Mouse (Mus musculus) spleen, postnatal 36 days (tissue): Measurements from ENCODE around the gene Gpr37l1.

Experiments used
- DNase-seq, 2 experiments: peaks; one replicate each; pipeline ENCODE4 v3.0.0; 2022; ENCODE audit warnings: low spot score in 2 of 2, mixed read lengths in 1 of 2

The Gpr37l1 gene

DNA sequence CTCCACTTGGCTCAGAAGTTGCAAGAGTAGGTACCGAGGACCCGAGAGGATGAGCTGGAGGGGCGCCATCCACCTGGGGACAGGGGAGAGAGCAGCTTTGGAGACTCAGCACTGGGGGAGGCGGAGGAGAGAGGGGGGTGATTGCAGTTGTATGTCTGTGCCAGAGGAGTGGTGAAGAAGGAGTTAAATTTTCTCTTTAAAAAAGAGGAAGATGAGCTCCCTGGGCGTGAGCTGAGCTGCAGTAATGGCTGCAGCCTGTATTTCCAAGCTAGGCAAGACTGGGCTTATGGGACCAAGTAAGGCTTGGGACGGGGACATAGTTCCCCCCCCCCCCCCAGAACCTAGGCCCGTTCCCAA is 19.8 kb downstream of the Gpr37l1 start:
- no peak for DNase-seq

DNA sequence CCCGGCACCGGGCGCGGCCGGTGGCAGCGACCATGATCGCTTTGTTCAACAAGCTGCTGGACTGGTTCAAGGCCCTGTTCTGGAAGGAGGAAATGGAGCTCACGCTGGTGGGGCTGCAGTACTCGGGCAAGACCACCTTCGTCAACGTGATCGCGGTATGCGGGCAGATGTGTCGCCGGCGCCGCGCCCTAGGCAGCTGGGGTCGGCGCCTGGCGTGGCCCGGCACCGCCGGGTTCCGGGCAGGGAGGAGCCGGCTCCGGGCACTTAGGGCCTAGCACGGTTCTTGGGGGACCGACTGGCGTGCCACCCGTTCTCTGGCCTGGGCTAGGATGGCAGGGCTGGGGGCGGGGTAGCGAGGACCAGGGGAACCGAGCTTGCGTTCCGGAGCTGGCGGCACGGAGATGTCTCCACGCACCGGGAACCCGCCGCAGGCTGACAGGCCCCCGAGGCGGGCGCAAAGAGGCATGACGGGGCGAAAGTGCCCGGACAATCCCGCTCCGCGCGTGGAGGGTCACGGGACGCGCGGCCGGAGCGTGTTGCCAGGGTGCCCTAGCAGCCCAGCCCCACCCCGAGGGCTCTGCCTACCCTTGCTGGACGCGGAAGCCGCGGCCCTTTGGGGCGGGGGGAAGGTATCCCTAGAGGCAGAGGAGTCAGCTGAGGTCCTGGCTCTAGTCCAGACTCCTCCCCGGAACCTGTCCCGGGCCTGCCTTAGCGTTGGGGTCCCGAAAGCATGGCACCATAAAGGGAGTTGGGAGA is 20.4 kb downstream of the Gpr37l1 start:
- peak; percentile 81 to 86 for DNase-seq

DNA sequence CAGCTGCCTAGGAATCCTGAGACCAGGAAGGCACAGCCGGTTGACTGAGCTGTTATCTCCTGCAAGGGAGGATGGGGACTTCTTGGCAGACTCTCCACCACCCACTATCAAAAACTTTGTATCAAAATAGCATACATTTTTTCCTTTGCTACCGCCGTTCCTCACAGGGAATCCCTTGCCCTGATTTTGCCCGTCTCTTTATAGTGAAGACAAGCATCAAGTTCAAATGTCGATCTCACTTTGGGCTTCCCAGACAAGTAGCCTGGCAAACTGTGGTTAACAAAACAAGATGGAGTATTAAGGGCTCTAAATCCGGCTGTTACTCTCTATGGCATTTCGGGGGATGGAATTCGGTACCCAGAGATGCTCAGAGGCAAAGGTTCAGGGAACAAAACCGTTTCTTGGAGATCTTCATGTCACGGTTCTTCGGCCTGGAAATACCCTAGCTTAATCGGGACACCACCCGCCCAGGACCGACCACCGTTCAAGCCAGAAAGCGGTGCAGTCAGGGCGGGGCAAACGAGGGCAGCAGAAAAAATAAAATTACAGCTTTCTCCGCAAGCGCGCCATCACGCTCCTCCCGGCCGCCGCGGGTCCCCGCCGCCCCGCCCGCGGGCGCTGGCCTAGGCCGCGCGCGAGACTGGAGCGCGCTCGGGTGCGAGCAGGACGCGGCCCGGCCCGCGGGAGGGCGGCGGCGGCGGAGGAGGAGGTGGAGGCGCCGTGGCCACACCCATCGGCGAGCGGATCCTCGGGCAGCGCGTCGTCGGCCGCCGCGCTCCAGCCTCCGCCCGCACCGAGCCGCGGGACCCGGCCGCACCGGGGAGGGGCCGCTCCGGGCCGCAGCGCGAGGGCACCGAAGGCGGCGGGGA is 21.2 kb downstream of the Gpr37l1 start, which contains the start of gene Arl8a:
Arl8a (plus strand) TSS at position 748 of the 869 bp plus-strand sequence.
- peak; percentile 88 for DNase-seq

DNA sequence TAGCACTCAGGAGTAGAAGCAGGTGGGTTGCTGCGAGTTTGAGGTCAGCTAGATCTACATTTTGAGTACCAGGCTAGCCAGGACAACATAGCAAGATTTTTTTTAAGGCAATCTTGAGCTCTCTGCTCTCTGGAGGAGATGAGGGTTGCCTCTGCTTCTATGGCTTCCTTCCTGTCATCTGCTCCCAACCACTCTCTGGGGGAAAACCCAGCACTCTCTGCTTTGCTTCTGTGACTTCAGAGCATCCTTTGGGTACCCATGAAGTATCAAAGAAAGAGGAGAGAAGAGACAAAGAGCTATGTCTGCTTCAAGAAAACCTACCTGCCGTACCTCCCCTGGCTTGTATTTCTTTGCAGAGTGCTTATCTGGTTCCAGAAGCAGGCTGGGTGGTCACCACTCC is 23.5 kb downstream of the Gpr37l1 start:
- DNase-seq = peak in 1 of 2 experiments; percentile 20

DNA sequence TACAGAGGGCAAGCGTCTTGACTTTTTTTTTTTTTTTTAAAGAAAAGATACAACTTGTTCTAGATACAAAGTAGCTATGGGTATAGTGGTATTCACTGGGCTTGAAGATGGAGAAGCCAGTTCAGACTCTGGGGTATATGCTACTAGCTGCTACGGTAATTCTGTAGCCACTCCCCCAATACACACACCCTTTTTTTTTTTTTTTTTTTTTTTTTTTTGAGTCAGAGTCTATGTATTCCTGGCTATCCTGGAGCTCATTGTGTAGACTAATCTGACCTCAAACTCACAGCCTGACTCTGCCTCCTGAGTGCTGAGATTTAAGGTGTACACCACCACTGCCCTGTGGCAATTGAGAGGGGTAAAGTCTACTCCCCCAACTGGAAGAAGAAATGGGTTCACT is 25.0 kb downstream of the Gpr37l1 start:
- no peak for DNase-seq

DNA sequence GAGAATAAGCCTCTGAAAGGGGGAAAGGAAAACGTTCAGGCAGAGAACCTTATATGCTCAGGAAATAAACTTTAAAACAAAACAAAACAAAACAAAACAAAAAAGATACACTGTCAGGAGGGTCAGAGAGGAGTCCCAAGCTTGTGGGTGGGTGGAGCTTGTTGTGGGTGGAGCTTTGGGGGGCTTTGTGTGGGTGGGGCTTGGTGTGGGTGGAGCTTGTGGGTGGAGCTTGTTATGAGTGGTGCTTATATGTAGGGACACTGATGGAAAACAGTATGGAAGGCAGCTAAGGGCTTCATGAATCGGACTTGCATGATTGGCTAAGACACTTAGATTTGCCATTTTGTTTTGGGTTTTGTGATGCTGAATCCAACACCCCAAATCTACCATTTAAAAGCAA is 27.6 kb downstream of the Gpr37l1 start:
- peak in 1 of 2 experiments; percentile 23 for DNase-seq

DNA sequence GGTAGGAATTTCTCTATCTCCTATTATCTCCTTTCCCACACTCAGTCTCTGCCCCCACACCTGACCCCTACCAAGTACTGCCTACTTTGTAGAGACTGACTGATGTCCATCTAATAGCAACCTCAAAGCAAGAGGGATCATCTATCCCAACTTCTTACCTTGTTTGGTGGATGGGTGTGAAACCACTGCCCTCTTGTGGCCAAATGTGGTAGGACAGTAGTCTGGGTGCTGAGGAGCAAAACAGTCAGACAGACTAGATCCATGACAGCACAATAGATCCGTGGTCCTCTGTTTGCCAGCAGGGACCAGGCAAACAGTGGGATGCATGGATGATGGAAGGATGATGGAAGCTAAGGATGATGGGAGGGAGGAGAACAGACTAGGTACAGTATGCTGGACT is 31.0 kb downstream of the Gpr37l1 start:
- peak; percentile 52 to 60 for DNase-seq

DNA sequence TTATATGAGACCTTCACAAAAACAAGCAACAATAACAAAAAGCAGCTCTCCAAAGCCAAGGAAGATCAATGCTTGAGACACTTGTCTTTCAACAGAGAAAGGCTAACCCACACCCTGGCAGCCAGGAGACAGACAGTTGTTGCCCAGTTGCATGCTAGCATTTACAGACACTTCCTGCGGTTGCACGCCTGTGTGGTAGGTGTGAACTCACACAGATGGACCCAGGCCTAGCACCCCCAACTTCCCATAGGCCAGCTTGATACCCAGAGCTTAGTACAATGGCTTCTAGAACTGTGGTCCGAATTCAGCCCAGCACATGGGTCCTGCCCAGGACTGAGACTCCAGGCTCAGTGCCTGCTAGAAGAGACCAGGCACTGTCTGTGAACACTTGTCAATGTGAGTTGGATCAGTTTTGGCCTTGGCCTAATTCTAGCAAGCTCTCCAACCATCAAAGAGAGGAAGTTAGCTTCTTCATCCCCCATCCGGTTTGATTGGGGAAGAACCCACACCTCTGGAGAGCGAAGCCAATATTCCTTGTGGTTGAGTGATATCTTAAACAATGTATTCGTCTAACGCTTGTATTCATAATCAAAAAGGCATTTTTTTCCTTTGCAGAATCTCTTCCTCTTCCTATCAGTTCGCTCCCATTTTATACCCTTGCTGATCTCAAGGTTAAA is 32.2 kb downstream of the Gpr37l1 start:
- DNase-seq = no peak

DNA sequence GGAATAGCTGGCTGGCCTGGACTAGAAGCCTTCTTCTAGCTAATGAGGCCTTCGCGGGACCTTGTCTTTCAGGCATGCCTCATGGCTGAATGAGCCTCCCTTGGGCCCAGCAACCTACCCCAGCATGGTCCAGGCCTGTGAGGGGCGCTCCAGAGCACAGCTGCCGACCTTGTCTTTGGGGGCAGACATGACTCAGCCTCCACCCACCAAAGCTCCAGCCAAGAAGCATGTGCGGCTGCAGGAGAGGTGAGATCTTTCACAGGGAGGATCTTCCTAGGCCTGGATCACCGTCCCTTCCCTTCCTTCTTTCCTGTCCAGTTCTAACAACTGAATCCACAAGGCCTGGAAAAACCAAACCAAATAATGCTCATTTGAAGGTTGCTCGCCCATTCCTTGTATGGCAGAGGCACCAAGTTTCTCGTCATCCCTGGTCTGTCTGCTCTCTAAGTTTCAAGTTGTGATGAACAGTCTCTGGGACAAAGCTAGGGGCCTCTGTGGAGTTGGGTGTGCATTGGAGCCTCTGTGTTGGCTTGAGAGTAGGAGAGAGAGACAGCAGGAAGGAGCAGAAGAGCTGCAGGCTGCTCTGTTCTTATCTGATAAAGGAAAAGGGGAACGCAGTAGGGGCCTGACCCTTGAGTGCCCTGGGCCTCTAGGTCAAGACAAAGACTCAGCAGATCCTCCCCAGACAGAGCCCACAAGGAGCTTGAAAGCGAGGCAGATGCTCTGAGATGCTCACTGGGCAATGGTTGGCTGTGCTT is 33.6 kb downstream of the Gpr37l1 start:
- peak; percentile 27 to 37 for DNase-seq

DNA sequence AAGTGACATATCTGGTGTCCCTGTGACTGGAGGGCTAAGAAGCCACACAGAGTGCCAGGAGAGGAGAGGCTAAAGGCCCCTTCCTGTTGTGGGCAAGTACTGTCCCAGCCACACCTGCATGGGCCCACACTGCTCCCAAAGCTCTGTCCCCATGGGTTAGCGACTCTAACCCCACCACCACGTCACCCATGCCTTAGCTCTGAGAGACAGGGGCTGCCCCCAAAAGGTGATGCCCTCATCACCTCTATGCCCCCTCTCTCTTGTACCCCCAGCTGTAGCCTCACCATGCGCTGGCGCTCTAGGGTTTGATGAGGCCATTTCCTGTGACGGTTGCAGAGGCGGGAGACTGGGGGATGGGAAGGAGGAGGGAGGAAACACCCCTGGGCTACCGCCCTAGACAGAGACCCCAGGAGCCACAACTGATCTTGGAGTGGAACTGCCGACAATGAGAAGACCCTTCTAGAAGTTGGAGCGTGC is 34.5 kb downstream of the Gpr37l1 start:
- DNase-seq = peak; percentile 65 to 68

DNA sequence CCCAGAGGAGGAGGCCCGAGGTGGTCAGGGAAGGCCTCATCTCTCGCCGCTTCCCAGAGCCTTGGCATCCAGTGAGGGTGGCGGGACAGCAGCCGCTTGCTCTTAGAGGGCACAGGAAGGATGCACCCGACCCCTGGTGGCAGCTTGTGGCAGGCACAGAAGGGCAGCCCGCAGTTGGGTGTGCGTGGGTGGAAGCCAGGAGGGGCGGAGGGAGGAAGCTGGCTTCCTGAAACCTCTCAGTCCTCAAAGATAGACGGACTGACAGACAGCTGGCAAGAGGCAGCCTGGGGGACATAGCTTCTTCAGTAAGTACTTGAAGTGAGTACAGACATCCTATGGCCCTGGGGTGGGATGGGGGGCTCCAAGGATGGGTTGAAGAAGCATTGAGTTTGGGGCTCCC is 35.0 kb downstream of the Gpr37l1 start, which contains the start of gene Ptpn7:
Ptpn7 (plus strand) TSS at position 228 of the 400 bp plus-strand sequence.
- DNase-seq = peak; percentile 92 to 93

DNA sequence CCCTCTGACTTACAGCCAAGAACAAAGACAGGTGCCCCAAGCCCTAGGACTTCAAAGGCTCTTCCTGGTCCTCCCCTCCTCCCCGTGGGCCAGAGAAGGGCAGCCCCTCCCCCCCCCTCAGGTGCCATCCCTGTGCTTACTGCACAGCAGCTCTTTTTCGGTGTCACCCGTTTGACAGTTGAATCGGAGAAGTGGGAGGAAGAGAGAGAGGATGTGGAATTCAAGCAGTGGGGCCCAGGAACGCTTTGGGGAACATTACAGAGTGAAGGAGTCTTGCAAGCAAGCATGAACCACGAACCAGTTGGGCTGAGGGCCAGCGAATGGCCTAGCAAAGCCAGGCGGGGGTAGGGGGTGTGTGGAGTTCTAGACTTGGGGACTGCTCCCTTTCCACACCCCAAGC is 35.9 kb downstream of the Gpr37l1 start:
- peak in 1 of 2 experiments; percentile 23 for DNase-seq

DNA sequence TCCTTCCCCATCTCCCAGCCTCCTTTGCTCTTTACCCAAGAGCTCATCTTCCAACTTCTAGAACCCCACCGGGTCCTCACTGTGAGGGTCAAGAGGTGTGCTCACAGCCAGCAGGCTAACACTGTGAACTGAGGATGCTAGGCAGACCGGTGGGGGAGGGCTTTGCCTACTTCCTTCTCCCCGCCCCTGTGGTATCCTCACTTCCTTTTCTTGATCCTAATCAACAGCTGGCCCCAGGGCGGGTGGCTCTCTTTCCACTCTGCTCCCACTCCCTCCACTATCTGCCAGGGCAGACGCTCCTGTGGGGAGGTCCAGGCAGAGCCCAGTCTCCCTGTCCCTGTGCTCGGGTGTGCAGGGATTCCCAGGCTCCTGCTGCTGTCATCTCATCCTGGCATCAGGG is 36.4 kb downstream of the Gpr37l1 start:
- peak; percentile 78 to 82 for DNase-seq

DNA sequence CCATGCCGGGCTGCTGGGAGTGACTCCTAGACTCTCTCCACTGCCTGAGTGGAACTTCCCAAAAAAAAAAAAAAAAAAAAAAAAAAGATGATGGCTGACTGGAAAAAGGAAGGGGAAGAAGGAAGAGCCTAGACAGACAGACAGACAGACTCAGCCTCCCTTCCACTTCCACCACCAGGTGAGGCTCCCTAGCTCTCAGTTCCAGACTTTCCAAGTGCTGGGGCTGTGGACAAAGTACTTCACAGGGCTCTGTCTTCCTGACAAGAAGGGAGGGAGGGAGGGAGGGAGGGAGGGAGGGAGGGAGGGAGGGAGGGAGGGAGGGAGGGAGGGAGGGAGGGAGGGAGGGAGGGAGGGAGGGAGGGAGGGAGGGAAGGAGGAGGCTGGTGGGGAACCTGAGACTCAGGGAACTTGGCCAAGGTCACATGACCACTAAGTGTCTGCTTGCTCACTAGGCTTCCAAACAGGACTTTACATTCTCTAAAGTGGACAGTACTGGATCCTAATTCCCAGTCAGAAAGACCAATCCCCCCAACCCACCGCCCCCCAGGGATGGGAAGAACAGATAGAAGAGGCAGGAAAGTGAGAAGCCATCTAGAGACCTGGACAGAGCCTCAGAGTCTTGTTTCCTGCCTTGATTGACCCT is 37.0 kb downstream of the Gpr37l1 start:
- DNase-seq = no peak

DNA sequence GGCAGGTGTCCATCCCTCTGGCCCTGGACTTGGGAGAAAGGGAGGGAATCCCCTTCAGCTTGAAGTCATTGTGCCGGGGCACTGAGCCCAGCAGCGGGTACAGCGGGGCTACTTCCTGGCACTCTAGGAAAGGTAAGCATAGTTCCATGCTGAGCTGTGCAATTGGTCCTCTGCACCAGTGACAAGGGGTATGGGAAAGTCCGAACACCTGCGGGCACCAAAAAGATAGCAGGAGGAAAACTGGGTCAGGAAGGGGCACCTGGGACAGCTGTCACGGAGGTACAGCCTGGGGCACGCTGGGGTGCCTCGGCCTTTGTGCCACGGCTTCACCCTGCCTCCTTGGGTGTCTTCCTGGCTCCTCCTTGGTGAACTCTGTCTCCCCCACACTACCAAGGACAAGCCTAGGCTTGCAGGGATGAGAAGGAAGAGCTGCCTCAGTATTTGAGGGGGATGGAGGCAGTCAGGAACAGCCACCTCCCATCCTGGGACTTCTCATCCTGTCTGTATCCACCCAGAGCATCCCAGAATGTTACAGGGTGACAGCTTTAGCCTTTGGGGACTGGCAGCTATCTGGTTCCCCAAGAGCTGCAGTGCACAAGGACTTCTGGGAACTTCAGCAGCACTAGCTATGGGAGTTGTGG is 37.8 kb downstream of the Gpr37l1 start:
- no peak for DNase-seq

DNA sequence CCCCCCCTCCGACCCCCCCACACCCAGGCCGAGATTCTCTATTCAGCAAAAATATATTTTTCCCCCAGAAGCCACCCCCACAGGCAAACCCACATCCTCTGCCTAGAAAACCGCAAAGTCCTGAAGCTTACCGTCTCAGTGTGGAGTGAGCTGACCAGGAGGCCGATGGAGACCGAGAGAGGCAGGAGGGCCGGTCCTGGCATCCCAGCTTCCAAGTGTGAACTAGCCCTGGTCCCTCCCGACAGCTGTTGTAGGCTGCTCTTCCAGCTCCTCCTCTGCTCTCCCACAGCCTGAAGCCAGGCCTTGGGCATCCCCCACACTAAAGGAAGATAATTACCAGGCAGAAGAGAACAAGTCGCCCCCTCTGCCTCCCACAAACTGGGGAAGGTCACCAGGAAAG is 38.5 kb downstream of the Gpr37l1 start:
- DNase-seq = no peak

DNA sequence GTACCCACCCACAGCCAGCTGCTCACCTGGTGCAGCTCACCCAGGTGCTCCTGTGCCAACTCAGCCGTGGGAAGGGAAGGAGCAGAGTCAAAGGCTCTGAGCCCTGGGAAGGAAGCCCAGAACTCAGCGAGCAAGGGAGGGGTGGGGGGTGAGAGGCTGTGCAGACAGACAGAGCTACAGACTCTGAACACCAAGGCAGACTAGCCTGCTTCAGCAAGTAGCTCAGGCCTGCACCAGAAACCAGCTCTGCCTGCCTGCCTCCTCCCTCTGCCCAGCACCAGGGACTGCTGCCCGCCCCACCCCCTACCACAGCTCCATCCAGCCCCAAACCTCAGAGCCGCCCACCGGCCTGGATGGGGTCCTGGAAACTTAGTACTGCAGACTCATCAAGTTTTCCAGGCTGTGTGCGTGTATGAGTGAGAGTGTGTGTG is 39.5 kb downstream of the Gpr37l1 start:
- DNase-seq = no peak

DNA sequence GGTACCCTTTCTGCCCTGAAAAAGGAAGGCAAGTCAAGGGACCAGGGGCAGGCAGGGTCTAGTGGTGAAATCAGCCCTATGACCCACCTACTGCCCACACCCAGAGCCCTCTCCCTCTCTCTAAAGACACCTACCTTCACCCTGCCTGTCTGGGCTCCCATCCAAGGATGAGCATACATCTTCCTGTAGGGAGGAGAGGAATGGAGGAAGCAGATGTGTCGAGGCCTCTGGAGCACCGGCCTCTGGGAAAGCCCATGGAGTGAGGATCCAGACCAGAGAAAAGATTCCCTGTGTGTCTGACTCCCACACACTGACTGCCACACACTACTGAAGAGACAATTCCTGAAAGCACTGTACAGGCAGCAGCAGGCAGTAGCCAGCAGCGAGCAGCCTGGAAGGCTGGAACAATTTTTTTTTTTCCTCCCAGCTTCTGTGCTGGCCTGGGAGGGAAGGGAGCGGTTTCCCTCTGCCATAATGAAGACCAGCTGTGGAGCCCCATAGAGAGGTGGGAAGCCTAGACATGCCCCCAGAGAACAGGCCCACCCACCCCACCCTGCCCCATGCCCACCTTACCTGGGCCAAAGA is 40.9 kb downstream of the Gpr37l1 start:
- no peak for DNase-seq

DNA sequence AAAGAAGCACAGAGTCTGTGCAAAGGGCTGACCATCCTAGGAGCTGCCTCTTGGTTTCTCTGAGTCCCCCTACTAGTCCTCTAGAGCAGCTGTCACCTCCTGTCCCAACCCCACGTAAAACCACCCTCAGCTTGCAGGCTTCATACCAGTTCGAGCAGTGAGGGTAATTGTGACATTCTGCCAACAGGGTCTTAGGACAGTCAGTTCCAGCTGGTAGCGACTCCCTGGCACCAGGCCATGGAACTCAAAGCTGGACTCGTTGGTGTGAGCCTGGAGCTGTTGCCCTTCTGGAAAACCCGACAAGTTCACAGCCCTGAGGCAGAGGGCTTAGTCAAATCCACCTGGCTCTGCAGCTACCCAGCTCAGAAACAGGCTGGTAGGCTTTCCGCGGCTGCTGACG is 41.5 kb downstream of the Gpr37l1 start:
- DNase-seq = no peak
